Mouse (Mus musculus): ENCODE data around the gene Fbxw11. TPM values are rescaled to one million over a fixed set of nuclear protein-coding genes. Genes with fewer than 3 reads are reported as not detected.

The Fbxw11 gene
- polyA plus RNA-seq, 1 experiment from 2014 or later: 118 TPM

- H3K4me3 ChIP-seq: no peak overlapping the region
- H3K4me2 ChIP-seq: no peak overlapping the region
- H3K9me3 ChIP-seq: no peaks in the 10 kb centered on the region
- ATAC-seq (ENCODE audit: low FRiP score): no peak
- 73% methylated on average over 10 of the region's 10 CpGs for WGBS
- H3K4me1 ChIP-seq (replicated peaks): 0 out of 2 replicates have a peak, but pooled peaks cover 2% of the 10 kb centered on the region
- H3K27me3 ChIP-seq: no peaks in the 10 kb centered on the region
- no peaks in the 10 kb centered on the region for H3K36me3 ChIP-seq
- no peak overlapping the region for H3K9ac ChIP-seq
- no peak overlapping the region for H3K27ac ChIP-seq
These were observed 152.4 kb downstream of the Fbxw11 start for GRCm38 (mm10) chr11:32794759-32795445.

Other genes with a start within 250 kb of the Fbxw11 start
- gene Ubtd2, start 187.4 kb upstream of the Fbxw11 start, polyA plus RNA-seq (2015; fragmentation: Nextera tagmentation; extraction: Ambion mirVana): 50.0 and 52.9 TPM in 2 replicates
- gene Efcab9, start 110.6 kb upstream of the Fbxw11 start, polyA plus RNA-seq (2015; fragmentation: Nextera tagmentation; extraction: Ambion mirVana): not detected in 2 replicates
- gene Stk10, start 109.4 kb upstream of the Fbxw11 start, polyA plus RNA-seq (2015; fragmentation: Nextera tagmentation; extraction: Ambion mirVana): 2.1 TPM in 2 replicates
- gene Smim23, start 181.9 kb downstream of the Fbxw11 start, polyA plus RNA-seq (2015; fragmentation: Nextera tagmentation; extraction: Ambion mirVana): not detected in 2 replicates

Measured in hindbrain, embryonic 13.5 days (tissue).